ENCODE assay signal across 21 mouse cellular contexts in genomic region chr2:20435530-20435929, GRCm38 (mm10).
A peak's percentile ranks its signal among the peaks of the same experiment; 100 is the strongest.
DNase-seq lines count a peak whose midpoint lies in the region; ATAC-seq and TF ChIP-seq lines count a peak whose summit lies in the region.
"Had no signal": no experiment of that assay in that cellular context is flagged by ENCODE, and none has a peak within 500 bp of the region (broad histone marks: within the 10 kb centered on the region; RNA-seq: fewer than 3 reads in every experiment).

No protein-coding gene starts in this region.

- peak; percentile 85; the same call in 1 of the 2 replicates for ATAC-seq in embryonic facial prominence, embryonic 14.5 days (ENCODE audit: low read depth)
- ATAC-seq in embryonic facial prominence, embryonic 15.5 days (ENCODE audit: insufficient number of reproducible peaks, low FRiP score, low TSS enrichment, low read depth), result peak; percentile 60
- ATAC-seq: activated CD4-positive, CD25-positive, alpha-beta regulatory T cell, adult 4 months; CD4-positive, CD25-positive, alpha-beta regulatory T cell, adult 4 months; Patski had no signal

- TF ChIP-seq CTCF in heart, adult 2 months (IDR thresholded peaks at IDR 0.05), result no peak

- no peak for DNase-seq in embryonic facial prominence, embryonic 14.5 days (ENCODE audit: low spot score)
- DNase-seq in embryonic facial prominence, embryonic 10.5 days (ENCODE audit: low spot score), result no peak
- DNase-seq in heart, adult 11 months, result peak; percentile 40
- no peak for DNase-seq in heart, adult 2 months
- DNase-seq in urinary bladder, postnatal 14 days (ENCODE audit: low spot score), result no peak
- DNase-seq: adrenal gland, adult 2 months; adrenal gland, adult 8-10 months; adrenal gland, postnatal 10 days; adrenal gland, postnatal 14 days; adrenal gland, postnatal 25 days; adrenal gland, postnatal 36 days; B cell, adult 2 months; cerebellum, adult 11 months; cerebellum, adult 11-12 months; cerebellum, adult 18-20 months had no signal

- H3K4me1 ChIP-seq in embryonic facial prominence, embryonic 14.5 days (ENCODE audit: control insufficient read depth, insufficient read depth, low read length), result no peaks in the 10 kb centered on the region
- H3K4me1 ChIP-seq in embryonic facial prominence, embryonic 10.5 days, result no peaks in the 10 kb centered on the region
- no peaks in the 10 kb centered on the region for H3K4me1 ChIP-seq in heart, adult 2 months (ENCODE audit: control insufficient read depth, insufficient read depth, low read length)
- H3K4me1 ChIP-seq in embryonic facial prominence, embryonic 15.5 days, result no peaks in the 10 kb centered on the region

- H3K4me3 ChIP-seq in embryonic facial prominence, embryonic 14.5 days (ENCODE audit: low read depth, low read length), result no peak overlapping the region
- no peak overlapping the region for H3K4me3 ChIP-seq in embryonic facial prominence, embryonic 10.5 days
- no peak overlapping the region for H3K4me3 ChIP-seq in heart, adult 2 months
- H3K4me3 ChIP-seq in embryonic facial prominence, embryonic 15.5 days (replicated peaks), result no peak overlapping the region

- no peak overlapping the region for H3K9ac ChIP-seq in embryonic facial prominence, embryonic 14.5 days (ENCODE audit: low read depth, low read length)
- H3K9ac ChIP-seq in heart, adult 2 months (ENCODE audit: low read depth, low read length), result no peak overlapping the region
- H3K9ac ChIP-seq in embryonic facial prominence, embryonic 15.5 days, result no peak overlapping the region

- H3K36me3 ChIP-seq in embryonic facial prominence, embryonic 14.5 days (ENCODE audit: control insufficient read depth, insufficient read depth, low read length), result no peaks in the 10 kb centered on the region
- H3K36me3 ChIP-seq in embryonic facial prominence, embryonic 10.5 days (replicated peaks), result no peaks in the 10 kb centered on the region
- no peaks in the 10 kb centered on the region for H3K36me3 ChIP-seq in heart, adult 2 months (ENCODE audit: control insufficient read depth, insufficient read depth, low read length)
- H3K36me3 ChIP-seq in embryonic facial prominence, embryonic 15.5 days, result no peaks in the 10 kb centered on the region
- H3K36me3 ChIP-seq: G1E had no signal

- no peak overlapping the region for H3K27ac ChIP-seq in embryonic facial prominence, embryonic 14.5 days (replicated peaks; ENCODE audit: low read depth, low read length)
- H3K27ac ChIP-seq in embryonic facial prominence, embryonic 10.5 days (replicated peaks), result no peak overlapping the region
- H3K27ac ChIP-seq in heart, adult 2 months, result no peak overlapping the region
- H3K27ac ChIP-seq in embryonic facial prominence, embryonic 15.5 days (replicated peaks), result no peak overlapping the region

- H3K27me3 ChIP-seq in embryonic facial prominence, embryonic 14.5 days (replicated peaks; ENCODE audit: control insufficient read depth, insufficient read depth, low read length), result no peaks in the 10 kb centered on the region
- no peaks in the 10 kb centered on the region for H3K27me3 ChIP-seq in embryonic facial prominence, embryonic 10.5 days (replicated peaks; ENCODE audit: low read depth, poor library complexity, severe bottlenecking)
- no peaks in the 10 kb centered on the region for H3K27me3 ChIP-seq in heart, adult 2 months (ENCODE audit: control insufficient read depth, insufficient read depth, low read length)
- no peaks in the 10 kb centered on the region for H3K27me3 ChIP-seq in embryonic facial prominence, embryonic 15.5 days
- H3K27me3 ChIP-seq: CH12.LX, Patski had no signal

- intact Hi-C loops in heart, adult 2 months (cut with DNase I), result no loop called here

- TF ChIP-seq EP300 in heart, adult 2 months (IDR thresholded peaks at IDR 0.05; ENCODE audit: insufficient read depth, low read depth, low read length), result no peak

- H3K9me3 ChIP-seq in embryonic facial prominence, embryonic 14.5 days (ENCODE audit: control insufficient read depth, low read length), result no peaks in the 10 kb centered on the region
- H3K9me3 ChIP-seq in embryonic facial prominence, embryonic 10.5 days, result no peaks in the 10 kb centered on the region
- no peaks in the 10 kb centered on the region for H3K9me3 ChIP-seq in embryonic facial prominence, embryonic 15.5 days (replicated peaks)
- H3K9me3 ChIP-seq: G1E had no signal

- WGBS in embryonic facial prominence, embryonic 14.5 days, result 88% methylated on average over 4 of the region's 4 CpGs
- WGBS in embryonic facial prominence, embryonic 10.5 days, result 91% methylated on average over 4 of the region's 4 CpGs
- WGBS in heart, adult 2 months, result 93% methylated on average over 4 of the region's 4 CpGs
- WGBS in embryonic facial prominence, embryonic 15.5 days, result 76% methylated on average over 4 of the region's 4 CpGs

- H3K79me2 ChIP-seq in heart, adult 2 months (replicated peaks; ENCODE audit: control insufficient read depth, insufficient read depth, low read length), result no peaks in the 10 kb centered on the region

- TF ChIP-seq POLR2A in heart, adult 2 months (IDR thresholded peaks at IDR 0.05; ENCODE audit: insufficient read depth, low read depth, low read length), result no peak

- H3K4me2 ChIP-seq in embryonic facial prominence, embryonic 14.5 days (ENCODE audit: low read depth, low read length), result no peak overlapping the region
- no peak overlapping the region for H3K4me2 ChIP-seq in embryonic facial prominence, embryonic 15.5 days (replicated peaks)
